Mouse (Mus musculus): Measurements from ENCODE around the gene Hist1h2ad. TPM values are rescaled to one million over a fixed set of nuclear protein-coding genes. Genes with fewer than 3 reads are reported as not detected.
"Not testable (repeated sequence)": the region's sequence is repeated elsewhere in the genome, so short reads cannot be mapped to it uniquely, and the experiment has no call there.

Hist1h2ad gene
- polyA plus RNA-seq, 1 experiment from 2014 or later, result 2.5 TPM

GRCm38 (mm10) chr13:23534368-23535131, 39.6 kb upstream of the Hist1h2ad start:
- ATAC-seq (ENCODE audit: low FRiP score), result no peak
- H3K4me1 ChIP-seq, result peaks cover 32% of the 10 kb centered on the region

GRCm38 (mm10) chr13:23535137-23536075, 38.8 kb upstream of the Hist1h2ad start, which contains the start of gene Hist1h3g:
Hist1h3g (plus strand) TSS chr13:23535422.
- under 1% methylated on average over 41 of the region's 62 CpGs for WGBS
- not testable (repeated sequence) for H3K27me3 ChIP-seq; H3K36me3 ChIP-seq; H3K9me3 ChIP-seq (replicated peaks)
- H3K4me2 ChIP-seq (replicated peaks), result peak within 1 kb of the TSS; percentile 76
- ATAC-seq (ENCODE audit: low FRiP score), result peak; percentile 91
- H3K4me3 ChIP-seq, result peak within 1 kb of the TSS; percentile 50
- peaks cover 32% of the 10 kb centered on the region for H3K4me1 ChIP-seq
- peak within 1 kb of the TSS; percentile 59 for H3K9ac ChIP-seq
- H3K27ac ChIP-seq, result peak within 1 kb of the TSS; percentile 86

More at GRCm38 (mm10) chr13:23534368-23535131, 39.6 kb upstream of the Hist1h2ad start:
- Histone ChIP-seq H3K9ac (peak overlapping the region; percentile 36), H3K4me2 (replicated peaks) (peak overlapping the region; percentile 76), H3K36me3 (no peaks in the 10 kb centered on the region), H3K27me3 (no peaks in the 10 kb centered on the region), H3K9me3 (replicated peaks) (no peaks in the 10 kb centered on the region), H3K4me3 (peak overlapping the region; percentile 50), H3K27ac (peak overlapping the region; percentile 86)
- whole genome bisulfite sequencing, result under 1% methylated on average over 15 of the region's 15 CpGs

- Histone ChIP-seq H3K9ac (peak overlapping the region; percentile 57), H3K4me1 (peaks cover 32% of the 10 kb centered on the region), H3K9me3 (replicated peaks) (no peaks in the 10 kb centered on the region), H3K27ac (no peak overlapping the region), H3K27me3 (no peaks in the 10 kb centered on the region), H3K4me3 (peak overlapping the region; percentile 50), H3K36me3 (no peaks in the 10 kb centered on the region), H3K4me2 (replicated peaks) (peak overlapping the region; percentile 76)
- 19% methylated on average over 7 of the region's 7 CpGs for WGBS
- ATAC-seq (ENCODE audit: low FRiP score), result no peak
These were observed 37.9 kb upstream of the Hist1h2ad start for GRCm38 (mm10) chr13:23536076-23536822.

- WGBS, result 91% methylated on average over 3 of the region's 3 CpGs
- Histone ChIP-seq H3K9me3 (replicated peaks) (no peaks in the 10 kb centered on the region), H3K4me1 (peaks cover 30% of the 10 kb centered on the region), H3K4me2 (replicated peaks) (peak overlapping the region; percentile 76), H3K27me3 (no peaks in the 10 kb centered on the region), H3K9ac (0 out of 2 replicates have a peak overlapping the region, but pooled peaks have one; percentile 10), H3K4me3 (peak overlapping the region; percentile 13; the same call in 1 of the 2 replicates), H3K36me3 (no peaks in the 10 kb centered on the region), H3K27ac (no peak overlapping the region)
- no peak for ATAC-seq (ENCODE audit: low FRiP score)
These were observed 37.0 kb upstream of the Hist1h2ad start for GRCm38 (mm10) chr13:23537006-23537710.

GRCm38 (mm10) chr13:23538249-23538648, 35.9 kb upstream of the Hist1h2ad start:
- Histone ChIP-seq H3K36me3 (no peaks in the 10 kb centered on the region), H3K4me3 (no peak overlapping the region), H3K27me3 (no peaks in the 10 kb centered on the region), H3K27ac (no peak overlapping the region), H3K4me1 (peaks cover 23% of the 10 kb centered on the region), H3K9ac (no peak overlapping the region), H3K9me3 (replicated peaks) (no peaks in the 10 kb centered on the region), H3K4me2 (replicated peaks) (0 out of 2 replicates have a peak overlapping the region, but pooled peaks have one; percentile 4)
- no peak for ATAC-seq (ENCODE audit: low FRiP score)
- WGBS, result 67% methylated on average over 5 of the region's 5 CpGs

GRCm38 (mm10) chr13:23539821-23540220, 34.4 kb upstream of the Hist1h2ad start:
- not testable (repeated sequence) for H3K9me3 ChIP-seq (replicated peaks); H3K4me3 ChIP-seq; H3K27ac ChIP-seq; H3K36me3 ChIP-seq; ATAC-seq (ENCODE audit: low FRiP score); H3K9ac ChIP-seq; H3K4me2 ChIP-seq (replicated peaks); H3K27me3 ChIP-seq
- H3K4me1 ChIP-seq, result peaks cover 15% of the 10 kb centered on the region
- WGBS, result 65% methylated on average over 1 of the region's 1 CpGs

GRCm38 (mm10) chr13:23541497-23541896, 32.7 kb upstream of the Hist1h2ad start:
- Histone ChIP-seq H3K9me3 (replicated peaks) (no peaks in the 10 kb centered on the region), H3K4me3 (no peak overlapping the region), H3K27ac (no peak overlapping the region), H3K4me1 (peaks cover 8% of the 10 kb centered on the region), H3K27me3 (no peaks in the 10 kb centered on the region), H3K4me2 (replicated peaks) (no peak overlapping the region), H3K9ac (no peak overlapping the region), H3K36me3 (no peaks in the 10 kb centered on the region)
- 81% methylated on average over 3 of the region's 3 CpGs for WGBS
- no peak for ATAC-seq (ENCODE audit: low FRiP score)

GRCm38 (mm10) chr13:23542225-23542980, 31.8 kb upstream of the Hist1h2ad start:
- not testable (repeated sequence) for ATAC-seq (ENCODE audit: low FRiP score); H3K4me1 ChIP-seq

GRCm38 (mm10) chr13:23542999-23543607, 31.1 kb upstream of the Hist1h2ad start, which contains the start of gene Hist1h2bh:
Hist1h2bh (minus strand) TSS chr13:23543392.
- Histone ChIP-seq H3K4me3 (peak within 1 kb of the TSS; percentile 46), H3K27ac (peak within 1 kb of the TSS; percentile 92), H3K9ac (peak within 1 kb of the TSS; percentile 69), H3K4me2 (replicated peaks) (peak within 1 kb of the TSS; percentile 69)
- not testable (repeated sequence) for H3K9me3 ChIP-seq (replicated peaks); H3K36me3 ChIP-seq; H3K4me1 ChIP-seq; H3K27me3 ChIP-seq
- peak; percentile 88 for ATAC-seq (ENCODE audit: low FRiP score)
- under 1% methylated on average over 38 of the region's 42 CpGs for WGBS

More at GRCm38 (mm10) chr13:23542225-23542980, 31.8 kb upstream of the Hist1h2ad start:
- Histone ChIP-seq H3K9ac (peak overlapping the region; percentile 69), H3K27ac (peak overlapping the region; percentile 84), H3K4me3 (peak overlapping the region; percentile 42), H3K4me2 (replicated peaks) (peak overlapping the region; percentile 69)
- not testable (repeated sequence) for H3K36me3 ChIP-seq; H3K9me3 ChIP-seq (replicated peaks); H3K27me3 ChIP-seq
- WGBS, result 4% methylated on average over 3 of the region's 3 CpGs

GRCm38 (mm10) chr13:23543965-23544786, 30.0 kb upstream of the Hist1h2ad start, which contains the start of gene Hist1h3f:
Hist1h3f (plus strand) TSS chr13:23544052.
- H3K9ac ChIP-seq, result peak within 1 kb of the TSS; percentile 69
- peak within 1 kb of the TSS; percentile 92 for H3K27ac ChIP-seq
- no peaks in the 10 kb centered on the region for H3K36me3 ChIP-seq
- peak within 1 kb of the TSS; percentile 69 for H3K4me2 ChIP-seq (replicated peaks)
- peak within 1 kb of the TSS; percentile 46 for H3K4me3 ChIP-seq
- H3K4me1 ChIP-seq, result peaks cover 4% of the 10 kb centered on the region
- WGBS, result under 1% methylated on average over 33 of the region's 45 CpGs
- H3K9me3 ChIP-seq (replicated peaks), result no peaks in the 10 kb centered on the region
- no peaks in the 10 kb centered on the region for H3K27me3 ChIP-seq
- peak; percentile 96 for ATAC-seq (ENCODE audit: low FRiP score)
